Mouse (Mus musculus): ENCODE measurements around the gene Vmn2r66. TPM values are rescaled to one million over a fixed set of nuclear protein-coding genes. Genes with fewer than 3 reads are reported as not detected.

The Vmn2r66 gene
- not detected in 2 replicates for polyA plus RNA-seq (2016; fragmentation: Nextera tagmentation; extraction: Ambion mirVana)

GRCm38 (mm10) chr7:85012168-85012567 is at the start of gene Vmn2r66:
Gene Vmn2r66, minus strand, starts transcription at chr7:85012268.
- Histone ChIP-seq H3K36me3 (no peaks in the 10 kb centered on the region), H3K27me3 (no peaks in the 10 kb centered on the region), H3K4me3 (no peak within 1 kb of the TSS), H3K9ac (replicated peaks) (no peak within 1 kb of the TSS), H3K4me1 (no peaks in the 10 kb centered on the region), H3K9me3 (0 out of 2 replicates have a peak, but pooled peaks cover 8% of the 10 kb centered on the region), H3K27ac (replicated peaks) (no peak within 1 kb of the TSS), H3K4me2 (replicated peaks) (no peak within 1 kb of the TSS)
- WGBS = 81% methylated on average over 1 of the region's 1 CpGs
- ATAC-seq (ENCODE audit: low FRiP score, low read depth) = no peak

DNA sequence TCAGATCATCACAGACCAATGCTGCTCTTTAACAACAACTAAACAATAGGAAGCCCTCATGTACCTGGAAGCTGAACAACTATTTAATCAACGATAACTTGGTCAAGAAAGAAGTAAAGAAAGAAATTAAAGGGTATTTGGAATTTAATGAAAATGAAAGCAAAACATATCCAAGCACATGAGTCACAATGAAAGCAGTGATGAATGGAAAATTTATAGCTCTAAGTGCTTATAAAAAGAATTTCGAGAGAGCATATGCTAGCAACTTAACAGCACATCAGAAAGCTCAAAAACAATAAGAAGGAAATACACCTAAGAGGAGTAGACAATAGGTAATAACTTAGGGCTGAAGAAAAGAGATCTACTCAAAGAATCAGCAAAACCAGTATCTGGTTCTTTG is 15.4 kb downstream of the Vmn2r66 start:
- no peaks in the 10 kb centered on the region for H3K36me3 ChIP-seq
- WGBS = 76% methylated on average over 2 of the region's 2 CpGs
- no peaks in the 10 kb centered on the region for H3K27me3 ChIP-seq
- no peaks in the 10 kb centered on the region for H3K4me1 ChIP-seq
- no peak overlapping the region for H3K4me2 ChIP-seq (replicated peaks)
- H3K9ac ChIP-seq (replicated peaks) = no peak overlapping the region
- no peak for ATAC-seq (ENCODE audit: low FRiP score, low read depth)
- no peak overlapping the region for H3K27ac ChIP-seq (replicated peaks)
- no peak overlapping the region for H3K4me3 ChIP-seq
- H3K9me3 ChIP-seq = peaks cover 2% of the 10 kb centered on the region; the same call in 1 of the 2 replicates

DNA sequence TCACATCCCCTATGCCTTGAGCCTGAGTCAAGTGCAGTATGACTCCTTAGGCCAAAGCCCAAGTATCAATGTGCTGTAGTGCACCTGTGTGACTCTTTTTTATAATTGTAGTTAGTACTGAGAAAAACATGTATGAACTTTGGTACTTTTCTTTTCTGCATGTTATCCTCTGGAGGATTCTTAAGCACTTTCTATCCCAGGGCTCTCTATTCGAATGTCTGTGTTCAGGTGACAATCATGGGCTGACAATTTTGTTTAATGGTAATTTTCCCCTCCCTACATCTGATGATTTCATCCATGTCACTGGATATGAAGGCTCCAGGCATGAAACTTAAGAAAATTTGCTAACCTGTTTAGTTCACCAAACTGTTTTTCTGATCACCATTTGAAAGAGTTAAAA is 48.1 kb downstream of the Vmn2r66 start, which contains the start of gene Vmn2r65:
Vmn2r65 (minus strand) TSS at position 101 of the 400 bp plus-strand sequence.
- Histone ChIP-seq H3K4me1 (no peaks in the 10 kb centered on the region), H3K4me3 (no peak within 1 kb of the TSS), H3K27ac (replicated peaks) (no peak within 1 kb of the TSS), H3K9ac (replicated peaks) (no peak within 1 kb of the TSS), H3K4me2 (replicated peaks) (no peak within 1 kb of the TSS), H3K36me3 (no peaks in the 10 kb centered on the region), H3K9me3 (0 out of 2 replicates have a peak, but pooled peaks cover 3% of the 10 kb centered on the region), H3K27me3 (no peaks in the 10 kb centered on the region)
- 55% methylated on average over 1 of the region's 1 CpGs for WGBS
- ATAC-seq (ENCODE audit: low FRiP score, low read depth) = no peak

Other genes starting within 250 kb of the Vmn2r66 start
- gene Olfr291, start 158.7 kb downstream of the Vmn2r66 start, polyA plus RNA-seq (2016; fragmentation: Nextera tagmentation; extraction: Ambion mirVana) = not detected in 2 replicates
- not detected in 2 replicates for gene Vmn2r65, start 48.2 kb downstream of the Vmn2r66 start, polyA plus RNA-seq (2016; fragmentation: Nextera tagmentation; extraction: Ambion mirVana)
- not detected in 2 replicates for gene Vmn2r67, start 143.7 kb upstream of the Vmn2r66 start, polyA plus RNA-seq (2016; fragmentation: Nextera tagmentation; extraction: Ambion mirVana)
- not detected in 2 replicates for gene Vmn2r68, start 225.5 kb upstream of the Vmn2r66 start, polyA plus RNA-seq (2016; fragmentation: Nextera tagmentation; extraction: Ambion mirVana)